Mouse (Mus musculus): ENCODE measurements around the gene Zfp526. TPM values are rescaled to one million over a fixed set of nuclear protein-coding genes. Genes with fewer than 3 reads are reported as not detected.

Gene Zfp526
- polyA plus RNA-seq, 1 experiment from 2014 or later, result 3.5 TPM

GRCm38 (mm10) chr7:25241062-25241461 is 19.8 kb downstream of the Zfp526 start:
- peaks cover 2% of the 10 kb centered on the region; the same call in 1 of the 2 replicates for H3K4me1 ChIP-seq (replicated peaks; ENCODE audit: control insufficient read depth, insufficient read depth, low read length)
- no peaks in the 10 kb centered on the region for H3K27me3 ChIP-seq (ENCODE audit: control insufficient read depth, insufficient read depth, low read length)
- no peak overlapping the region for H3K27ac ChIP-seq (ENCODE audit: low read depth, low read length)
- DNase-seq (ENCODE audit: low spot score) (peak; percentile 71), ATAC-seq (replicated peaks; ENCODE audit: low FRiP score) (no peak)
- H3K36me3 ChIP-seq (ENCODE audit: control insufficient read depth, insufficient read depth, low read length), result peaks cover 12% of the 10 kb centered on the region
- H3K4me2 ChIP-seq (ENCODE audit: low read depth, low read length, severe bottlenecking), result no peak overlapping the region
- H3K4me3 ChIP-seq (ENCODE audit: low read depth, low read length), result no peak overlapping the region
- H3K9ac ChIP-seq (ENCODE audit: low read length), result no peak overlapping the region
- 26% methylated on average over 2 of the region's 2 CpGs for WGBS
- no peaks in the 10 kb centered on the region for H3K9me3 ChIP-seq (ENCODE audit: control insufficient read depth, low read length)

- WGBS, result 91% methylated on average over 4 of the region's 4 CpGs
- no peak overlapping the region for H3K4me2 ChIP-seq (ENCODE audit: low read depth, low read length, severe bottlenecking)
- H3K9ac ChIP-seq (ENCODE audit: low read length), result no peak overlapping the region
- H3K4me3 ChIP-seq (ENCODE audit: low read depth, low read length), result no peak overlapping the region
- H3K9me3 ChIP-seq (ENCODE audit: control insufficient read depth, low read length), result no peaks in the 10 kb centered on the region
- ATAC-seq (replicated peaks; ENCODE audit: low FRiP score) (no peak), DNase-seq (ENCODE audit: low spot score) (peak; percentile 52)
- no peak overlapping the region for H3K27ac ChIP-seq (ENCODE audit: low read depth, low read length)
- H3K4me1 ChIP-seq (replicated peaks; ENCODE audit: control insufficient read depth, insufficient read depth, low read length), result peaks cover 21% of the 10 kb centered on the region
- H3K36me3 ChIP-seq (ENCODE audit: control insufficient read depth, insufficient read depth, low read length), result peaks cover 12% of the 10 kb centered on the region
- H3K27me3 ChIP-seq (ENCODE audit: control insufficient read depth, insufficient read depth, low read length), result no peaks in the 10 kb centered on the region
Observed at GRCm38 (mm10) chr7:25243361-25243760, 22.1 kb downstream of the Zfp526 start.

- Histone ChIP-seq H3K9ac (ENCODE audit: low read length) (no peak overlapping the region), H3K9me3 (ENCODE audit: control insufficient read depth, low read length) (no peaks in the 10 kb centered on the region), H3K4me1 (replicated peaks; ENCODE audit: control insufficient read depth, insufficient read depth, low read length) (peaks cover 25% of the 10 kb centered on the region), H3K4me3 (ENCODE audit: low read depth, low read length) (no peak overlapping the region), H3K36me3 (ENCODE audit: control insufficient read depth, insufficient read depth, low read length) (peaks cover 12% of the 10 kb centered on the region), H3K27me3 (ENCODE audit: control insufficient read depth, insufficient read depth, low read length) (no peaks in the 10 kb centered on the region), H3K4me2 (ENCODE audit: low read depth, low read length, severe bottlenecking) (no peak overlapping the region), H3K27ac (ENCODE audit: low read depth, low read length) (no peak overlapping the region)
- DNase-seq (ENCODE audit: low spot score), result peak; percentile 53
- no peak for ATAC-seq (replicated peaks; ENCODE audit: low FRiP score)
- 89% methylated on average over 30 of the region's 30 CpGs for WGBS
Observed at GRCm38 (mm10) chr7:25244562-25245369, 23.5 kb downstream of the Zfp526 start.

- peaks cover 27% of the 10 kb centered on the region for H3K4me1 ChIP-seq (replicated peaks; ENCODE audit: control insufficient read depth, insufficient read depth, low read length)
- H3K36me3 ChIP-seq (ENCODE audit: control insufficient read depth, insufficient read depth, low read length), result peaks cover 12% of the 10 kb centered on the region
- ATAC-seq (replicated peaks; ENCODE audit: low FRiP score), result no peak
- H3K9ac ChIP-seq (ENCODE audit: low read length), result no peak overlapping the region
- DNase-seq (ENCODE audit: low spot score), result peak; percentile 53
- no peak overlapping the region for H3K4me3 ChIP-seq (ENCODE audit: low read depth, low read length)
- WGBS, result 86% methylated on average over 20 of the region's 20 CpGs
- no peak overlapping the region; the same call in 1 of the 2 replicates for H3K4me2 ChIP-seq (ENCODE audit: low read depth, low read length, severe bottlenecking)
- no peaks in the 10 kb centered on the region for H3K9me3 ChIP-seq (ENCODE audit: control insufficient read depth, low read length)
- no peaks in the 10 kb centered on the region for H3K27me3 ChIP-seq (ENCODE audit: control insufficient read depth, insufficient read depth, low read length)
- no peak overlapping the region for H3K27ac ChIP-seq (ENCODE audit: low read depth, low read length)
Observed at GRCm38 (mm10) chr7:25246079-25246758, 25.0 kb downstream of the Zfp526 start.

GRCm38 (mm10) chr7:25246759-25247137 is 25.5 kb downstream of the Zfp526 start:
- H3K36me3 ChIP-seq (ENCODE audit: control insufficient read depth, insufficient read depth, low read length), result peaks cover 12% of the 10 kb centered on the region
- peak overlapping the region; percentile 18; the same call in 1 of the 2 replicates for H3K27ac ChIP-seq (ENCODE audit: low read depth, low read length)
- H3K27me3 ChIP-seq (ENCODE audit: control insufficient read depth, insufficient read depth, low read length), result no peaks in the 10 kb centered on the region
- 73% methylated on average over 4 of the region's 4 CpGs for WGBS
- H3K4me3 ChIP-seq (ENCODE audit: low read depth, low read length), result 0 out of 2 replicates have a peak overlapping the region, but pooled peaks have one; percentile 68
- H3K4me1 ChIP-seq (replicated peaks; ENCODE audit: control insufficient read depth, insufficient read depth, low read length), result peaks cover 31% of the 10 kb centered on the region
- DNase-seq (ENCODE audit: low spot score) (peak; percentile 51), ATAC-seq (replicated peaks; ENCODE audit: low FRiP score) (no peak)
- no peaks in the 10 kb centered on the region for H3K9me3 ChIP-seq (ENCODE audit: control insufficient read depth, low read length)
- peak overlapping the region; percentile 76 for H3K4me2 ChIP-seq (ENCODE audit: low read depth, low read length, severe bottlenecking)
- H3K9ac ChIP-seq (ENCODE audit: low read length), result peak overlapping the region; percentile 39

GRCm38 (mm10) chr7:25247498-25247897 is 26.3 kb downstream of the Zfp526 start:
- Histone ChIP-seq H3K4me2 (ENCODE audit: low read depth, low read length, severe bottlenecking) (peak overlapping the region; percentile 76), H3K27me3 (ENCODE audit: control insufficient read depth, insufficient read depth, low read length) (no peaks in the 10 kb centered on the region), H3K36me3 (ENCODE audit: control insufficient read depth, insufficient read depth, low read length) (peaks cover 12% of the 10 kb centered on the region), H3K4me3 (ENCODE audit: low read depth, low read length) (peak overlapping the region; percentile 68), H3K4me1 (replicated peaks; ENCODE audit: control insufficient read depth, insufficient read depth, low read length) (peaks cover 34% of the 10 kb centered on the region), H3K27ac (ENCODE audit: low read depth, low read length) (peak overlapping the region; percentile 93; the same call in 1 of the 2 replicates), H3K9me3 (ENCODE audit: control insufficient read depth, low read length) (no peaks in the 10 kb centered on the region), H3K9ac (ENCODE audit: low read length) (peak overlapping the region; percentile 91)
- ATAC-seq (replicated peaks; ENCODE audit: low FRiP score) (no peak), DNase-seq (ENCODE audit: low spot score) (peak; percentile 55)
- 25% methylated on average over 3 of the region's 3 CpGs for WGBS

GRCm38 (mm10) chr7:25248018-25248647 is 26.9 kb downstream of the Zfp526 start:
- peak; percentile 78 for DNase-seq (ENCODE audit: low spot score)
- Histone ChIP-seq H3K4me2 (ENCODE audit: low read depth, low read length, severe bottlenecking) (peak overlapping the region; percentile 76), H3K9me3 (ENCODE audit: control insufficient read depth, low read length) (no peaks in the 10 kb centered on the region), H3K9ac (ENCODE audit: low read length) (peak overlapping the region; percentile 91), H3K4me3 (ENCODE audit: low read depth, low read length) (peak overlapping the region; percentile 68), H3K27ac (ENCODE audit: low read depth, low read length) (peak overlapping the region; percentile 93), H3K4me1 (replicated peaks; ENCODE audit: control insufficient read depth, insufficient read depth, low read length) (peaks cover 34% of the 10 kb centered on the region), H3K36me3 (ENCODE audit: control insufficient read depth, insufficient read depth, low read length) (peaks cover 10% of the 10 kb centered on the region), H3K27me3 (ENCODE audit: control insufficient read depth, insufficient read depth, low read length) (no peaks in the 10 kb centered on the region)
- ATAC-seq (replicated peaks; ENCODE audit: low FRiP score), result peak; percentile 34
- WGBS, result under 1% methylated on average over 18 of the region's 18 CpGs

- H3K4me3 ChIP-seq (ENCODE audit: low read depth, low read length), result peak overlapping the region; percentile 68
- no peaks in the 10 kb centered on the region for H3K9me3 ChIP-seq (ENCODE audit: control insufficient read depth, low read length)
- no peaks in the 10 kb centered on the region for H3K27me3 ChIP-seq (ENCODE audit: control insufficient read depth, insufficient read depth, low read length)
- peaks cover 10% of the 10 kb centered on the region for H3K36me3 ChIP-seq (ENCODE audit: control insufficient read depth, insufficient read depth, low read length)
- peaks cover 34% of the 10 kb centered on the region for H3K4me1 ChIP-seq (replicated peaks; ENCODE audit: control insufficient read depth, insufficient read depth, low read length)
- H3K9ac ChIP-seq (ENCODE audit: low read length), result peak overlapping the region; percentile 91
- H3K4me2 ChIP-seq (ENCODE audit: low read depth, low read length, severe bottlenecking), result peak overlapping the region; percentile 76
- DNase-seq (ENCODE audit: low spot score) (no peak), ATAC-seq (replicated peaks; ENCODE audit: low FRiP score) (no peak)
- 1% methylated on average over 24 of the region's 25 CpGs for WGBS
- H3K27ac ChIP-seq (ENCODE audit: low read depth, low read length), result peak overlapping the region; percentile 93
Observed at GRCm38 (mm10) chr7:25248846-25249313, 27.7 kb downstream of the Zfp526 start.

All from forebrain, embryonic 11.5 days (tissue).